Mouse (Mus musculus) hematopoietic multipotent progenitor cell, adult 10-12 weeks (in vitro differentiated cells): ENCODE results near the gene Nlrp4f. TPM values are rescaled to one million over a fixed set of nuclear protein-coding genes. Genes with fewer than 3 reads are reported as not detected.

Experiments used
- polyA plus RNA-seq: library from polyadenylated mRNA; stranded (reverse); fragments of >175 nt; gene quantifications from 2 replicates; pipeline ENCODE4 v1.2.3, GENCODE M21; 2012; ENCODE audit warnings: low replicate concordance

Gene Nlrp4f
- polyA plus RNA-seq, result not detected in 2 replicates

GRCm38 (mm10) chr13:65205877-65206276 is at the start of gene Nlrp4f:
Gene Nlrp4f (minus strand): TSS chr13:65205977.

GRCm38 (mm10) chr13:65149940-65150339 is 55.8 kb downstream of the Nlrp4f start, which contains the start of gene Olfr466:
Gene Olfr466 (plus strand): TSS chr13:65150240.

GRCm38 (mm10) chr13:65137789-65138188 is 68.0 kb downstream of the Nlrp4f start, which contains the start of gene Olfr465-ps1:
Gene Olfr465-ps1 (plus strand): TSS chr13:65138089.

Other genes with a start within 250 kb of the Nlrp4f start
- not detected in 2 replicates for gene Spata31d1c, start 172.9 kb downstream of the Nlrp4f start, polyA plus RNA-seq
- gene Prss47, start 153.2 kb downstream of the Nlrp4f start, polyA plus RNA-seq, result not detected in 2 replicates
- gene Mfsd14b, start 93.0 kb downstream of the Nlrp4f start, polyA plus RNA-seq, result 15.9 and 18.0 TPM in 2 replicates
- not detected in 2 replicates for gene Olfr465-ps1, start 67.9 kb downstream of the Nlrp4f start, polyA plus RNA-seq
- not detected in 2 replicates for gene Olfr466, start 55.7 kb downstream of the Nlrp4f start, polyA plus RNA-seq
- not detected in 2 replicates for gene Gm10775, start 53.6 kb upstream of the Nlrp4f start, polyA plus RNA-seq
- gene Zfp369, start 72.8 kb upstream of the Nlrp4f start, polyA plus RNA-seq, result 6.3 and 8.8 TPM in 2 replicates